Mouse (Mus musculus): ENCODE data around the gene Cnfn.
"Not testable (repeated sequence)": the region's sequence is repeated elsewhere in the genome, so short reads cannot be mapped to it uniquely, and the experiment has no call there.

Cnfn gene

GRCm38 (mm10) chr7:25369058-25369749 is at the start of gene Cnfn:
Cnfn (minus strand) TSS chr7:25369724.
- no peak for DNase-seq

GRCm38 (mm10) chr7:25417597-25417996 is 48.1 kb upstream of the Cnfn start:
- peak; percentile 59 for DNase-seq

GRCm38 (mm10) chr7:25412833-25413441 is 43.4 kb upstream of the Cnfn start, which contains the start of gene Cxcl17:
Cxcl17 (minus strand) TSS chr7:25412886.
- no peak for DNase-seq

GRCm38 (mm10) chr7:25411861-25412260 is 42.3 kb upstream of the Cnfn start:
- no peak for DNase-seq

- no peak for DNase-seq
These were observed 41.6 kb upstream of the Cnfn start for GRCm38 (mm10) chr7:25410969-25411615.

- DNase-seq, result no peak
These were observed 39.7 kb upstream of the Cnfn start for GRCm38 (mm10) chr7:25409114-25409760.

DNA sequence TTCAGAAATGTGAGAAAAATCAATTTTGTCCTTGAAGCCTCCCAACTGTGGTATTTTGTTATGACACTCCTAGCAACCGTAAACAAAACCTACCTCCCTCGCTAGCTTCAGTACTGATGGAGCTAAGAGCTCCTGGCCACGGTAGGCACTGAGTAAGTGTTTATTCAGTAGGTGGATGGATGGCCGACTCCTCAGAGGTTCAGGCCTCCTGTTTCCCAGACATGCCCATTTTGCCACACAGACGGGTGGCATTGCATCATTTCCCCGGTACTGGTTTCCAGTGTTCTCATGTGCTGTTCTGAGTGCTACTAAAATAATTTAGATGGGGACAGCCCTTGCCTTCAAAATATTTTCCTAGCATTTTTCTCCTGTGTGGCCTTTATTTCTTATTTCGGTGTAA is 36.9 kb upstream of the Cnfn start:
- DNase-seq, result no peak

DNA sequence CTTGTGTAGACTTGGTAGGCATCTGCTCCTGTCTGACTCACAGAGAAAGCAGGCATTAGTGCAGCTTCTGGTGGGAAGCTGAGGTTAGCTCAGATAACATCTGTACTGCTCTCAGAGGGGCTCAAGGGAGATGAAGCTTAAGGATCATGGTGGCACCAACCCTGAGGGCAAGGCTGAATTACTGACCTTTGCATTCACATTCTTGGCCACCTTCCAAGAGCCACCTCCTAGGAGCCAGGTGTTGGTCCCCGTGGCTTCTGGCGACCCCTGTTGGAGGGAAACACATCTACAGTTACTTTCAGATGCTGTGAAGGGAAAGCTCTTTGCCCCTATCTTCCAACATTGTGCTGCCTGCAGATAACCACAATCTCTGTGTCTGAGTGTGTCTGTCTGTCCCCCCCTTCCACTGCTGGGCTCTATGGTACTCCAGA is 33.2 kb upstream of the Cnfn start:
- DNase-seq, result peak; percentile 78

DNA sequence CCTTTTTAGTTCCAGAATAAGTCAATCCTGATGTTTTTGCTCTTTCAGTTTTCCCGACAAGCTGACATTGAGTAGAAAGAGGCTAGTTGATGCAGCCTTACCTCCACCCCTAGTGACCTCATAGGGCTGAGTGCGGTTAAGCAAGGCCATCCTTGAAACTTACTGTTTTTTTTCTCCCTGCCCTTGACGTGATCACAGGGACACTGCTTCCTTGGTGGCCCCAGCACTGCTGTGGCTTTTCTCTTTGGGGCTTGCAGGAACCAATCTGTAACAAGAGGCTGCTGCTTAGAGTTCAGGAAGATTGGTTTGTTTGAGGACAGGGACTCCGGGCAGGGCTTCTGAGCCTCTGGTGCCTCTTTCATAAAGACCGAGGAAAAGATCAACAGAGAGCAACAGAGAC is 32.5 kb upstream of the Cnfn start:
- no peak for DNase-seq

DNA sequence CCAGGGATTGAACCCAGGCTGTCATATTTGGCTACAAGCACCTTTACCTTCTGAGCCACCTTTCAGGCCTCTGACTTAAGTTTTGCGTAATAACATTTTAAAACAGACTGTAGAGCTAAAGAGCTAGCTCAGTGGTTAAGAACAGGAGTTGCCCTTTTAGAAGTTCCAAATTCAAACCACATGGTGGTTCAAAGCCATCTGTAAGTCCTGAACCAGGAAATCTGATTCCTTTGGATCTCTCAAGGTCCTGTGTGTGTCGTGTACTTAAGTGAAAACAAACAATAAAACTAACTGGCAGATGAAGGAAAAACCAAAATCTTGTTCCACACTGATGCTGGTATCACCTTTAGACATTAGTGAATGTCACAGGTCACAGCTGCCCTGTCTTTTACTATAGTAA is 32.0 kb upstream of the Cnfn start:
- DNase-seq, result no peak

- not testable (repeated sequence) for DNase-seq
These were observed 29.5 kb upstream of the Cnfn start for GRCm38 (mm10) chr7:25399028-25399427.

DNA sequence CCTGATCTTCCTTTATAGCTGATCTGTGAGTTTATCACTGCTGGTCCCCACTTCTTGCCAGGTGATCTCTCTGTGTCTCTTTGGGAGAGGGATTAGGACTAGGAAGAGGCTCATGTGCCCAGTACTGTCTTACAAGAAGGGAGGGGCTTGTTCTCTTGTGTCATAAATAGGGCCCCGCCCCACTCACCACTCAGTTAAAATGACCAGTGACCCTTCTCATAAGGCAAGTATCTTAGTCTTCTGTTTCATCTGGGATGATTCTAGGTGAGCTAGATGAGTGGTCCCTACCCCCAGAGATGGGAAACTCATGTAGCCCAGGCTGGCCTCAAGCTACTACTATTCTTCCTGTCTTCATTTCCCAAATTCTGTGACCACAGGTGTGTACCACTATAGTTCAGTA is 29.1 kb upstream of the Cnfn start, which contains the start of gene Lipe:
Gene Lipe, minus strand, starts transcription at position 101 of the 400 bp plus-strand sequence.
- DNase-seq, result no peak

DNA sequence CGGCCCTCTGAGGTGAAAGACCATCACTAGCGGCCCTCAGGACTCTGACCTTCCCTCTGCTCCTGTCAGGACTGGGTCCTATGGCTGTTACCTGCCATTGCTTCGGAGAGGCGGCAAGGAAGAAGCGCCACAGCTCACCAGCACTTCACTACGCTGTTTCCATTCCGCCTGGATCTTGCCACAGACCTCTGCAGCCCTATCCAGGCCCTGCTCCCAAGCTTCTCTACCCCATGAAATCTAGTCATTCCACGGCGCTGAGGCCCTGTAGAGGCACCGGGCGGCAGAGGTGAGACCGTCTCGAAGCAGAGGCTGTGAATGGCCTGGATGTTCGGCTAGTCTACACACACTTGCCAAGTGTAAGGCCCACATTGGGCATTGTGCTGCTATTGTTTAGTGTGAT is 27.1 kb upstream of the Cnfn start:
- DNase-seq, result no peak

DNA sequence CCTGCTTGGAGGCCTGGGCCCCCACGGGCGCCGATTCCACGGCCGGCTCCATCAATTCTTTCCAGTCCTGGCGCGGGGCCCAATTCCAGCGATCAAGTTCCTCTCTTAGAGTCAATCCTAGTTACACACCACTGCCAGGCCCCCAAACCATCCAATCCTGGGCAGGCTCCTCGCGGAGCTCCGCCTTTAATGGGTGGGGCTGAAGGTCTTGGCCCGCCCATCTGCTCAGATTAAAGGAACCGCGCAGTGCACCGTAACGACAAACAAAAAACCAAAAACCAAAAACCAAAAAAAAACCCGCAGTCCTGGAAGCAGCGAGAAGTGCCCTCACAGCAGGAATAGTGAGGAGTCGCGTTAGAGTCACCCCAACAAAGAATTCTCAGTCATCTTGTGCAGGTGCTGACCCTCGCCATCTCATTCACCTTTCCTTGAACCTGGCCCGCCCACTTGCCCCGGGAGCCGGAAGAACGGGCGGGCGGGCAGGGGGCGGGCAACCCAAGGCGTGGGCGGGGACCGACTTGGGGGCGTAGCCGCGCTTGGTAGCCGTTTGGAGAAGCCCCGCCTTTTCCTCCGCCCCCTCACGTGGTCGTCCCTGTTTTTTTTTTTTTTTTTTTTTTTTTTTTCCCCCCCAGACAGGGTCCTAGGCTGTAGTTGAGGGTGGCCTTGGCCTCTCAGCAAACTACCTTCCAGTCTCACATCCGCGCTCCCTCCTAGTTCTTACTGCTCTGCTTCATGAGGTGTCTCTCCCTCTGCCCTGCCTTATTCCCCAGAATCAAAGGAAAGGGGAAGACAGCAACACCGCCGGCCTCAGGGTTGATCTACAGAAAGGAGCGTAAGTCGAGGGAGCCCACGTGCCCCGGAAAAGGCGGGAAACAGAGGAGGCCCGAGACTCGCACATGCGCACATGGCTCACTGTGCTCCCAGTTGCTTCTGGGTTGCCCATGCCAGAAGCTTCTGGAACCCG is 26.3 kb upstream of the Cnfn start:
- DNase-seq, result peak; percentile 97

GRCm38 (mm10) chr7:25395186-25395557 is 25.6 kb upstream of the Cnfn start:
- no peak for DNase-seq

- no peak for DNase-seq
These were observed 25.2 kb upstream of the Cnfn start for GRCm38 (mm10) chr7:25394754-25395153.

GRCm38 (mm10) chr7:25393451-25394210 is 24.1 kb upstream of the Cnfn start:
- DNase-seq, result no peak

- DNase-seq, result no peak
These were observed 23.3 kb upstream of the Cnfn start for GRCm38 (mm10) chr7:25392851-25393250.

DNA sequence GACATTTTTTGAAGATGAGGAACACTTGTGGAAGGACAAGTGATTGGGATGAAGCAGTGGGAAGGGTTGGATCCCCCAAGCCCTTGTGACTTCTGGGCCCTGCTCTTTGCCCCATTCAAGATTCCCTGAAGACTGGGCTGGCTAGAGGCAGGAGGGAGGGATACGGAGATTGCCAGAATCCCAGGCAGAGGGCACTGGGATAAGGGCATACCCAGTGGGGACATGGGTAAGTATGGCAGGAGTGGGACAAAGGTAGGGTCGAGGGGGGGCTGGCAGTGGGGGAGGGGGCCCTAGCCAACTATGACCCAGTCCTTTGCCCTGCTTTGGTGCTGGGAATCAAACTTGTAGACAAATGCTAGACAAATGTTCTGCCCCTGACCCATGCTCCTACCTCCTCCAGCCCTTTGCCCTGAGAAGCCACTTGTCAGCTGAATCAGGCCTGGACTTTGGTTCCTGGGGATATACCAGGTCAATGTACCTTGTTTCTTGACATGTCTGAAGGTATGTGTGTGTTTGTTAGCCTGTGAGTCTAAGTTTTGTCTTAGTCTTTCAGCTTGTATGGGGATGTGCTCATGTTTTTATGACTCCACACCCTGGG is 22.4 kb upstream of the Cnfn start:
- peak; percentile 59 for DNase-seq

GRCm38 (mm10) chr7:25390986-25391385 is 21.5 kb upstream of the Cnfn start:
- DNase-seq, result no peak

All from kidney, adult 18-20 months (tissue).